Mouse (Mus musculus) brain, embryonic 18.5 days (tissue): ENCODE measurements around the gene Psg20.
"Not testable (repeated sequence)": the region's sequence is repeated elsewhere in the genome, so short reads cannot be mapped to it uniquely, and the experiment has no call there.

Source experiments
- DNase-seq: peaks from one replicate; pipeline ENCODE4 v3.0.0-alpha.2; 2012; ENCODE audit warnings: low read depth, low spot score

Gene Psg20

GRCm38 (mm10) chr7:18686085-18686484 is at the start of gene Psg20:
Gene Psg20 (minus strand): TSS chr7:18686185.
- no peak for DNase-seq

DNA sequence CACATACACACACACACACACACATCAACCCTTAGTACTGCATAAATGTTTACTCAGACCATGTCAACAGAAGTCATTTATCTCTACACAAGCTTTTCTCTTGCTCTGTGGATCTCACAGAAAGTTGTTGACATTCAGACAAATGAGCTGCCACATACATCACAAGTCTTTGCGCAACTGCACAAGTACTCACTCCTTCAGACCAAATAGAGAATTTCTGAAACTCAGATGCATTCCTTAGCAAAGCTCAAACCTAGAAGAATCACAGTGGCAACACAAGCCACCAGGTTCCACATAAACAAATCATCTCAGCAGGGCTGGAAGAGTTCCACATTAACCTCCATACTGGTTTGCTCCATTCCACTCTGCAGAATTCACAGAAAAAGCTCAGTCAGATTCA is 48.5 kb upstream of the Psg20 start:
- DNase-seq = no peak

- DNase-seq = no peak
Observed at GRCm38 (mm10) chr7:18733111-18733510, 47.1 kb upstream of the Psg20 start.

GRCm38 (mm10) chr7:18728391-18728790 is 42.4 kb upstream of the Psg20 start:
- DNase-seq = no peak

- DNase-seq = not testable (repeated sequence)
Observed at GRCm38 (mm10) chr7:18725931-18726330, 39.9 kb upstream of the Psg20 start.

DNA sequence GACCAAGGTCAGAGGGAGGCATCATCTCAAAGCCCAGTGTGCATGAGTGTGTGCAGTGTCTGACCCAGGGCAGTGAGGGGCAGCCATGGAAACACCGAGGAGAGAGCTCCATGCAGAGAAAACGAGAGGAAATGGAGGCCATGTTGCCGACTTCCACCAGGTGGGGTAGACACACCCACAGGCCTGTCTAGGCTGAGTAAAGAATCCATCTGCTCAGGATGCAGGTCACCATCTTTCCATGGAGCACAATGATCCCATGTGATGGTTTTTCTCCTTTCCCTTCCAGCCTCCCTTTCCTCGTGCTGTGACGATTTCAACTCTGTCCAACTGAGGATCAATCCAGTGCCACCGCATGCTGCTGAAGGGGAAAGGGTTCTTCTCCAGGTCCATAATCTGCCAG is 38.0 kb upstream of the Psg20 start:
- DNase-seq = no peak

GRCm38 (mm10) chr7:18717790-18718189 is 31.8 kb upstream of the Psg20 start, which contains the start of gene Psg22:
Gene Psg22 (plus strand): TSS chr7:18718090.
- no peak for DNase-seq

- DNase-seq = no peak
Observed at GRCm38 (mm10) chr7:18715546-18715945, 29.6 kb upstream of the Psg20 start.

GRCm38 (mm10) chr7:18710846-18711245 is 24.9 kb upstream of the Psg20 start:
- DNase-seq = no peak

DNA sequence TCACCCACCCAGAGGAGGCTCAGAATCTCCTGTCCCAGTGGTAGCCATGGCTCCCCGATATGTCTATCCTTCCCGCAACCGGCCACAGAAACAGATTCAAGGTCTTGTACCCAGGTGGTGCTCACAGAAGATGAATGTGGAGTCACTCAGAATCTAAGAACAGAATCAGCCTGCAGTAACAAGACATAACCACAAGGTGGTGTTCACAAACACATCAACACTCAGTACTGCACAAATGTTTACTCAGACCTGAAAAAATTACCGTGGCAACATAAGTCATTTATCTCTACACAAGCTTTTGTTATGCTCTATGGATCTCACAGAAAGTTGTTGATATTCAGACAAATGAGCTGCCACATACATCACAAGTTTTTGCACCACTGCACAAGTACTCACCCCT is 24.3 kb upstream of the Psg20 start:
- not testable (repeated sequence) for DNase-seq

DNA sequence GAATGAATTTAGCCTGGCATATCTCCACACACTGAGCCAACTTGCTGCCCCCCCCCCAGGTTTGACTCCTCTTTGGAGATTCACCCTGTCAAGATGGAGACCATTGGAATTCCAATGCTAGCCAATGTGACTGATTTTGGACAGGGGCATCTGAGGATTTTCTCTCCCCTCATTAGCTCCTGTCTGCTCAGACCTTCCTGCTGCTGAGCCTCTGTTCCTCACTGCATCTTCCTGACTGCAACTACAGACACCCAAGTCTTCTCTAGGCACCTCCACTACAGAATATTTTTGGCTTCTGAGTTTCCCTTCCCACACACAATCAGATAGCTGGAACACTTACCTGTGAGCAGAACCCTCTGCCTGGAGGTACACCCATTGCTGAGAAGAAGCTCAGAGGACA is 399 bp downstream of the Psg20 start:
- no peak for DNase-seq

- no peak for DNase-seq
Observed at GRCm38 (mm10) chr7:18679772-18680171, 6.2 kb downstream of the Psg20 start.

GRCm38 (mm10) chr7:18656625-18657024 is 29.4 kb downstream of the Psg20 start, which contains the start of gene Psg21:
Gene Psg21 (minus strand): TSS chr7:18656725.
- DNase-seq = not testable (repeated sequence)

- not testable (repeated sequence) for DNase-seq
Observed at GRCm38 (mm10) chr7:18626921-18627320, 59.1 kb downstream of the Psg20 start.
